Mouse (Mus musculus) embryonic facial prominence, embryonic 15.5 days (tissue): ENCODE measurements around the gene Nudt14. TPM values are rescaled to one million over a fixed set of nuclear protein-coding genes. Genes with fewer than 3 reads are reported as not detected.

ENCODE experiments used
- ATAC-seq: fragments of 200-750 bp; cut with Nextera tagmentation; 2 replicates; pipeline ENCODE4 v1.8.0; 2017; ENCODE audit warnings: low read depth, moderate TSS enrichment; ENCODE audit not compliant: insufficient number of reproducible peaks, low FRiP score, low TSS enrichment
- H3K27ac ChIP-seq: fragments of 300-500 bp; sonication (generic); replicated peaks from 2 replicates; pipeline ENCODE4 v1.5.1; 2015; ENCODE audit warnings: mild to moderate bottlenecking, inconsistent platforms
- H3K27me3 ChIP-seq: fragments of 300-500 bp; sonication (generic); 2 replicates; pipeline ENCODE4 v1.6.1; 2015; ENCODE audit warnings: inconsistent platforms
- H3K36me3 ChIP-seq: fragments of 300-500 bp; sonication (generic); 2 replicates; pipeline ENCODE4 v1.6.1; 2015; ENCODE audit warnings: mild to moderate bottlenecking, inconsistent platforms
- H3K4me1 ChIP-seq: fragments of 300-500 bp; sonication (generic); 2 replicates; pipeline ENCODE4 v1.6.1; 2015; ENCODE audit warnings: inconsistent platforms
- H3K4me2 ChIP-seq: fragments of 300-500 bp; sonication (generic); replicated peaks from 2 replicates; pipeline ENCODE4 v1.6.1; 2015; ENCODE audit warnings: mild to moderate bottlenecking, inconsistent platforms
- H3K4me3 ChIP-seq: fragments of 300-500 bp; sonication (generic); replicated peaks from 2 replicates; pipeline ENCODE4 v1.5.1; 2015; ENCODE audit warnings: mild to moderate bottlenecking, inconsistent platforms
- H3K9ac ChIP-seq: fragments of 300-500 bp; sonication (generic); 2 replicates; pipeline ENCODE4 v1.6.1; 2015; ENCODE audit warnings: inconsistent platforms
- H3K9me3 ChIP-seq: fragments of 300-500 bp; sonication (generic); replicated peaks from 2 replicates; pipeline ENCODE4 v1.6.1; 2016; ENCODE audit warnings: inconsistent platforms
- WGBS: fragments of 180-500 bp; shearing (Covaris S2); methylation state at CpG from one replicate; pipeline ENCODE4 v1.1.7; 2015; 5-methylcytosine and 5-hydroxymethylcytosine counted together
- polyA plus RNA-seq: library from polyadenylated mRNA; unstranded; fragments of >200 nt; fragmentation: Nextera tagmentation; extraction: Ambion mirVana; gene quantifications from 2 replicates; pipeline ENCODE4 v1.2.1, GENCODE M21; 2015

Nudt14 gene
- polyA plus RNA-seq, 1 experiment from 2014 or later = 94.7 TPM

DNA sequence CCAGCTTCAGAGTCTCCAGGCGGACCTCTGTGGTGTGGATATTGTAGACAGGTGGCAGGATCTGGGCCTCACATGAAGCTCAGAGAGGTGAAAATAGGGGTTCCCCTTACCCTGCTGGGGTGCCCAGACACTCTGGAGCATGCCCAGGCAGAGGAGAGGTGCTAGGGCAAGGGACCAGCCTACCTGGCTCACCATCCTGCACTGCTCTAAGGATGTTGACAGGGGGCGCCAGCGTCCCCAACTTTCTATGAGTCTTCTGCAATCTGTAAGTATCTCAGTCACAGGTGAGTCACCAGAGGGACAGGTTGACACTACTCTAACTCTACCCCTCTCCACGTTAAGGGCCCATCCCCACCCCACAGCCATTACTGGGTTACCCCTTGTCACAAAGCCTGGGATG lies 5.4 kb upstream of the Nudt14 start:
- Histone ChIP-seq H3K4me1 (peaks cover 27% of the 10 kb centered on the region), H3K4me2 (no peak overlapping the region), H3K36me3 (no peaks in the 10 kb centered on the region), H3K27me3 (no peaks in the 10 kb centered on the region), H3K4me3 (no peak overlapping the region), H3K9ac (no peak overlapping the region), H3K9me3 (no peaks in the 10 kb centered on the region), H3K27ac (peak overlapping the region; percentile 51; the same call in 1 of the 2 replicates)
- ATAC-seq = no peak
- WGBS = 26% methylated on average over 4 of the region's 4 CpGs

DNA sequence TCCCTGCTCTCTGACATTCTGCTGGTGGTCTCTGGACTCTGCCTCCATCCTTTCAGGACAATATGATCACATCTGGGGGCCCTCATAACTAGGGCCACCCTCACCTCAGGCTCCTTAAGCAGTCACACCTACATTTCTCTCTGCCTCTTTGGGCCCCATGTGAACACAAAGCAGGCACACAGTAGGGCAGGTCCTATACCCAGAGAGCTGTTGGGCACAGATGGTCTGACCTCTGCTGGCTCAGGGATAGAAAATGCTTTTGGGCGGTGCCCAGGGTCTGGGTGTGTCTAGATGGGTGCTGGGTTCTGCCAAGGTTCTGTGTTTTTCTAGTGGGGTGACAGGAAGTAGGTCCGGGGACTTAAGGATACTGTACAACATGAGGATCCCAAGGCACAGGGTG lies 1.7 kb upstream of the Nudt14 start:
- ATAC-seq = no peak
- Histone ChIP-seq H3K4me2 (no peak overlapping the region), H3K27ac (no peak overlapping the region), H3K27me3 (no peaks in the 10 kb centered on the region), H3K4me1 (peaks cover 37% of the 10 kb centered on the region), H3K4me3 (no peak overlapping the region), H3K9ac (no peak overlapping the region), H3K9me3 (no peaks in the 10 kb centered on the region), H3K36me3 (no peaks in the 10 kb centered on the region)
- WGBS = 79% methylated on average over 2 of the region's 2 CpGs

DNA sequence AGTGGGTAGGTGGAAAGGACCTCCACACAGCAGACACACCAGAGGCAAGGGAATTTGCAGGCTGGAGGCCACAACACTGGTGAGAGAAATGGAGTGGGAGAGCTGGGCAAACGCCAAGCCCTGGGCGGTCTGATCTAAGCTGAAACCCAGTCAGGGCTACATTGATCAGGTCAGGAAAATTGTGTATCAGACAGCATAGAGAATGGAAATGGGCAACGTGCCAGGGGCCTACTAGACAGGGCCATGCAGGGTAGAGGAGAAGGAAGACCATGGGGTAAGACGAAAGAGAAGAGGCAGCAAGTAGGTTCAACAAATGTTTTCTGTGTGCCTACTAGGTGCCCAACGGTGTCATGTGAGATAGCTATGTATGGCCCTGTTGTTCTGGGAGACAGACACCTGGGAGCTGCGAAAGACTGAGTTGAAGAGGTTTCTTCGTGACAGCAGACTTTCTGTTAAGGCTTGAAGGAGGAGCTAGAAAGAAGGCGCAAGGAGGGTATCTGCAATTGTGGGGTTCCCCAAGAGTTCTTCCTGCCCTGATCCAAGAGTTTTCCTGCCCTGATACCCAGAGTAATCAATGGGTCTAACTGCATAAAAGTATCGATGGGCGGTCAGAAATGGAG lies 658 bp downstream of the Nudt14 start:
- no peaks in the 10 kb centered on the region for H3K36me3 ChIP-seq
- no peaks in the 10 kb centered on the region for H3K27me3 ChIP-seq
- peak overlapping the region; percentile 62 for H3K9ac ChIP-seq
- 33% methylated on average over 10 of the region's 10 CpGs for WGBS
- ATAC-seq = no peak
- peak overlapping the region; percentile 79 for H3K4me3 ChIP-seq
- H3K9me3 ChIP-seq = no peaks in the 10 kb centered on the region
- peak overlapping the region; percentile 86 for H3K27ac ChIP-seq
- H3K4me2 ChIP-seq = peak overlapping the region; percentile 80
- H3K4me1 ChIP-seq = peaks cover 47% of the 10 kb centered on the region

DNA sequence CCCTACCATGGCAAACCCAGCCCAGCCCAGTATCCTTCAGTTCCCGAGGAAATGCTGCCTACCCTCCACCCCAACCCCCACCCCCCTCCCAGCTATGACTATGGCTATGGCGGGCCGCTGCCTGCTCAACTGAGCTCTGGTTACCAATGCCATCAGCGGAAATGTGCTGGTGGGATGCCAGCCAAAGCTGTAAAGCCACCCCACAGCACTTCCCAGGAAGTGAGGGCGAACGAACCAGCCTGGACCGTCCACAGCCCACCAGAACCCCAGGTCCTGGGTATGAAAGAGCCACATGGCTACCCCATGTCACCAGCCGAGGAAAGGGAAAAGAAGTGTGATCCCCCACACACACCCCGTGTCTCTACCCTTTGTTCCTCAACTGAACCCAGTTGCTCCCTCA lies 1.2 kb downstream of the Nudt14 start:
- H3K4me1 ChIP-seq = peaks cover 47% of the 10 kb centered on the region
- peak overlapping the region; percentile 79; the same call in 1 of the 2 replicates for H3K4me3 ChIP-seq
- no peak overlapping the region for H3K9ac ChIP-seq
- H3K36me3 ChIP-seq = no peaks in the 10 kb centered on the region
- no peaks in the 10 kb centered on the region for H3K27me3 ChIP-seq
- no peak for ATAC-seq
- peak overlapping the region; percentile 86 for H3K27ac ChIP-seq
- WGBS = 65% methylated on average over 9 of the region's 9 CpGs
- H3K4me2 ChIP-seq = peak overlapping the region; percentile 80
- H3K9me3 ChIP-seq = no peaks in the 10 kb centered on the region

DNA sequence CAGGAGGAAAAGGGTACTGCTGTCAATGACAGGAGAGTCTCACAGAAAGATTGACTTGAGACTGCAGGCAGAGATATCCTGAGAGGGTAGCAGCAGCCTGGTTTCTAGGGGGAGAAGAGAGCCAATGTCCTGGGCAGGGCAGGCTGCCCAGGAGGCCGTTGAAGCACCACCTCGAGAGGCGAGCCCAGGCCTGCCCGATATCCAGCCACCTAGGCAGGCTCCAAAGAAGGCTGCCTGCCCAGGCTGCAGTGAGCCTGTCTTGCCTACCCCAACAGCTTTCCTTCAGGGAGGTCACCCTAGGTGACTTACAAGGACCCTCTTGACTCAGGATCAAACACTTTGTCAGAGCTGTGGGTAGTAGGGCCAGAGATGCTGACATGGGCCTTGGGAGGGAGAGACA lies 1.7 kb downstream of the Nudt14 start:
- WGBS = 86% methylated on average over 4 of the region's 4 CpGs
- ATAC-seq = no peak

DNA sequence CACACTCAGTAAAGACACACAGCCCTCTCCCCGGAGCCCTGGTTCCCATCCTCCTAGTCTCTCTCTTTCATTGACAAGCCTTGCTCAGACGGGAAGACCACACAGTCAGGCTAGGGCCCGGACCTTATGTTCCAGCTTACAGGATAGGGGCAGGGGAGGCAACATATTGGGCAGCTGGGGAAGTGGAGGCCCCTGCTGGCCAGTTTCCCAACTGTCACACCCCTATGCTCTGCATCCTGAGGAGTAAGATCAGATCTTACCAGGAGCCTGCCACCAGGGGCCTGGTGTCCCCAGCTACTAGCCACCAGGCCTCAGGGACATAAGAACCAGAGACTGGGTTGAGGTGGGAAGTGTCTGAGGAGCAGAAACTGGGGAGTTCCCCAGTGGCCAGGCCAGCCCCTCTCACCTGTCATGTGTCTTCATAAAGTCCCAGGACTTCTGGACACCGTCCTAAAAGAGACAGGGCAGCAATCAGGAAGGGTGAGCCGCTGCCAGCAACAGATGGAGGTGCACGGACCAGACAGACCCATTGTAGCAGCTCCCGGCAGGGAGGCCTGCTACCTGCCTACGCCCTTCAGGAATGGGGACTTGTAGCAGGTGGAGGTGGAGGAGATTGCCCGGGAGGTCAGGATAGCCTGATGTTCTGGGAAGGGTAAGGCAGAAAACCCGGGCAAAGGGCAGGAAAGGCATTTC lies 2.9 kb downstream of the Nudt14 start:
- ATAC-seq = no peak
- 50% methylated on average over 10 of the region's 10 CpGs for WGBS
- no peak overlapping the region for H3K9ac ChIP-seq

More for the DNA sequence above, 1.7 kb downstream of the Nudt14 start:
- no peak overlapping the region; the same call in 1 of the 2 replicates for H3K4me2 ChIP-seq
- no peaks in the 10 kb centered on the region for H3K36me3 ChIP-seq
- H3K27ac ChIP-seq = peak overlapping the region; percentile 28; the same call in 1 of the 2 replicates
- no peak overlapping the region for H3K9ac ChIP-seq
- no peaks in the 10 kb centered on the region for H3K27me3 ChIP-seq
- no peaks in the 10 kb centered on the region for H3K9me3 ChIP-seq
- H3K4me1 ChIP-seq = peaks cover 47% of the 10 kb centered on the region
- H3K4me3 ChIP-seq = no peak overlapping the region

DNA sequence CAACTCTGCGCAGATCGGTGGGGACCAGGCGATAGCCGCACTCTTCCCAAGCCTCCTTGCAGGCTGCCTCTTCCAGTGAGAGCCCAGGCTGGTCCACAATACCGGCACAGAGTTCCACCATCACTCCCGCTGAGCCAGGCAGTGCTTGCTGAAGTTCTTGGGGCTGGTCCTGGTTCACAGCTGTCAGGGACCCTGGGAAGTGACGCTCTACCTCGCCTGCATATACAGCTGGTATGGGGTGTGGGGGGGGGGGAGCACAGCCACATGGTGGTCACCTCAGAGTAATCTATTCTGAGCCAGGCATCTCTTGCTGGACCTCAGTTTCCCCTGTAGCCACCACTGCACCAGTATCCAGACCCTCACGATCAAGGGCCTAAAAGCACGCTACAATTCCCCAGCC lies 3.6 kb downstream of the Nudt14 start:
- H3K4me1 ChIP-seq = peaks cover 47% of the 10 kb centered on the region
- 76% methylated on average over 10 of the region's 10 CpGs for WGBS
- H3K36me3 ChIP-seq = no peaks in the 10 kb centered on the region
- no peak overlapping the region for H3K9ac ChIP-seq
- H3K27me3 ChIP-seq = no peaks in the 10 kb centered on the region
- no peaks in the 10 kb centered on the region for H3K9me3 ChIP-seq
- no peak overlapping the region for H3K4me2 ChIP-seq
- ATAC-seq = no peak
- H3K27ac ChIP-seq = peak overlapping the region; percentile 18; the same call in 1 of the 2 replicates
- no peak overlapping the region for H3K4me3 ChIP-seq

More for the DNA sequence above, 2.9 kb downstream of the Nudt14 start:
- no peaks in the 10 kb centered on the region for H3K9me3 ChIP-seq
- H3K4me2 ChIP-seq = no peak overlapping the region
- H3K4me1 ChIP-seq = peaks cover 47% of the 10 kb centered on the region
- peak overlapping the region; percentile 18; the same call in 1 of the 2 replicates for H3K27ac ChIP-seq
- H3K36me3 ChIP-seq = no peaks in the 10 kb centered on the region
- no peak overlapping the region for H3K4me3 ChIP-seq
- H3K27me3 ChIP-seq = no peaks in the 10 kb centered on the region

DNA sequence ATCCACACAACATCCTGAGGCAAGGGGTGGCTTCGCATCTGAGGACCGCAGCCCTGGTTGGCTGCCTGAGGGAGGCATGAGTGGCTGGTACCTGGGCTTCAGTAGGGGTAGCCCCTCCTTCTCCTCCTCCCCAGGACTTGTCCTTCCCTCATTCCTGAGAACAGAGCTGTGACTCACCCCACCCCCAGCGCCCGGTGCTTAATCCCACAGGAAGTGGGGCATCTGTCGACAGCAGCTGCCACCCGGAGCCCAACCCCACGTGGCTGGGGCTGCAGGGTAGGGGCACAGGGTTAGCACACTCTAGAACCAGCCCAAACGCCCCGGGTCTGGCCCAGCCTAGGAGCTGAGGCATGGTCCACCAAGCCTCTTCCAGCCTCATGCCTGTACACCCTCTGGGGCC lies 4.0 kb downstream of the Nudt14 start:
- peak overlapping the region; percentile 18; the same call in 1 of the 2 replicates for H3K27ac ChIP-seq
- H3K4me1 ChIP-seq = peaks cover 51% of the 10 kb centered on the region
- no peaks in the 10 kb centered on the region for H3K27me3 ChIP-seq
- no peak overlapping the region for H3K4me3 ChIP-seq
- H3K9ac ChIP-seq = no peak overlapping the region
- peak; percentile 25 for ATAC-seq
- no peak overlapping the region; the same call in 1 of the 2 replicates for H3K4me2 ChIP-seq
- WGBS = 28% methylated on average over 9 of the region's 9 CpGs
- no peaks in the 10 kb centered on the region for H3K36me3 ChIP-seq
- no peaks in the 10 kb centered on the region for H3K9me3 ChIP-seq

DNA sequence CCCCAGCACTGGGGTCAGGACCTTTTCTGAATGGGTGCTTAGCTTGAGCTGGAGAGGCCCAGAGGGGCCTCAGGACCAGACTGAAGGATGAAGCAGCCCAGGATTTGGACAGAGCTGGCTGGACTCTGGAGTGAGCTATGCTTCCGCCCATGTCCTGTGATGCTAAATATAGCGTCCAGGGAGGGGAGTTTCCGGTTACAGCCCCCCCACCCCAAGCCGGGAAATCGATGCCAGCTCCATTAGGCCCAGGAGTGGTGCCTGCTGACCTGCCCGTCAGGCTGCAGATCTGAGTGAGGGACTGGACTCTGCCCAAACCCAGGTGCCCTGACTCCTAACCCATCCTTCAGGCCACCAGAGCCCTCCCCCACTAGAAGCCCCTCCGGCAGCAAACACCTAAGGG lies 9.3 kb downstream of the Nudt14 start:
- Histone ChIP-seq H3K9ac (no peak overlapping the region), H3K4me3 (no peak overlapping the region), H3K9me3 (no peaks in the 10 kb centered on the region), H3K36me3 (no peaks in the 10 kb centered on the region), H3K27ac (no peak overlapping the region), H3K27me3 (peaks cover 43% of the 10 kb centered on the region), H3K4me2 (no peak overlapping the region), H3K4me1 (peaks cover 33% of the 10 kb centered on the region)
- no peak for ATAC-seq
- WGBS = 19% methylated on average over 7 of the region's 7 CpGs

DNA sequence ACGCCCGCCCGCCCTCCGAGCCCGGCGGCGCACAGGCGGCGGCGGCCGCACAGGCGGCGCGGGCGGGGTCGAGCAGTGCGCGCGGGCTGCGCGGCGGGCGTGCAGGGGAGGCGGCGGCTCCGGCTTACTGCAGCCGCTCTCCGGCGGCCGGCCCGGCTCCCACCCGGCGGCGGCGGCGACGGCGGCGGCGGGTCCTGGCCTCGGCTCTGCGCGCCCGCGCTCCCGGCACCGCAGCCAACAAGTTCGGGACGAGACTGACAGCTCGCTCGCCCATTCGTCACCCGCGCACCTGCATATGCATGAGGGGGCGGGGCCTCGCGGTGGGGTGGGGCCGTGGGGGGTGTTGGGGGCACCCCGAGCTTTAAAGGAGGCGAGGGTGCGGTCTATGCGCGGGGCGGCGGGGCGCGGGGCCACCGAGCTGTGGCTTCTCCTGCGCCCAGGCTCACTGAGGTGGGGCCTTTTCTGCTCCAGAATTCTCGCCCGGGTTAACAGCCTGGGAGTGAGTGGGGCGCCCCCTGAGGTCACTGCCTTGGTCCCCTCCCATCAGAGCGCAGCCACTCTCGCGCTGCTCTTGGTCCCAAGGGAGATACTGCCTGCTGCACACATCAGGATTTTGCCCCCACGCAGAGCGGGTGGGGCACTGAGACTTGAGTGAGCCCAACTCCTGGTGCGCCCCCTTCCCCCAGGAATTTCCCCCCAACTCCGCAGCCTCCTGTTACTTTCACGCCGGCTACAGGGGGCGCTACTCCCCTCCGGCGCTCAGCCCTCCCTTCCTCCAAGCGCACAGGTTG lies 12.2 kb downstream of the Nudt14 start, which contains the start of gene Jag2:
Gene Jag2 (minus strand): TSS at position 215 of the 791 bp plus-strand sequence.
- H3K4me2 ChIP-seq = peak within 1 kb of the TSS; percentile 98
- peak; percentile 41 for ATAC-seq
- H3K4me1 ChIP-seq = peaks cover 53% of the 10 kb centered on the region
- H3K27ac ChIP-seq = peak within 1 kb of the TSS; percentile 58
- H3K4me3 ChIP-seq = peak within 1 kb of the TSS; percentile 59
- H3K27me3 ChIP-seq = peaks cover 60% of the 10 kb centered on the region
- no peaks in the 10 kb centered on the region for H3K36me3 ChIP-seq
- under 1% methylated on average over 73 of the region's 85 CpGs for WGBS
- no peaks in the 10 kb centered on the region for H3K9me3 ChIP-seq
- H3K9ac ChIP-seq = peak within 1 kb of the TSS; percentile 33
